Mouse (Mus musculus) liver, embryonic 14.5 days (tissue): Measurements from ENCODE around the gene Cep152.

ENCODE experiments used
- CTCF ChIP-seq: IDR thresholded peaks from 2 replicates; pipeline ENCODE4 v1.5.1; 2016; ENCODE audit warnings: antibody characterized with exemption, low read depth, control low read depth
- EP300 ChIP-seq: IDR thresholded peaks from 2 replicates; pipeline ENCODE4 v1.6.1; 2016; ENCODE audit warnings: antibody characterized with exemption, low read depth

DNA sequence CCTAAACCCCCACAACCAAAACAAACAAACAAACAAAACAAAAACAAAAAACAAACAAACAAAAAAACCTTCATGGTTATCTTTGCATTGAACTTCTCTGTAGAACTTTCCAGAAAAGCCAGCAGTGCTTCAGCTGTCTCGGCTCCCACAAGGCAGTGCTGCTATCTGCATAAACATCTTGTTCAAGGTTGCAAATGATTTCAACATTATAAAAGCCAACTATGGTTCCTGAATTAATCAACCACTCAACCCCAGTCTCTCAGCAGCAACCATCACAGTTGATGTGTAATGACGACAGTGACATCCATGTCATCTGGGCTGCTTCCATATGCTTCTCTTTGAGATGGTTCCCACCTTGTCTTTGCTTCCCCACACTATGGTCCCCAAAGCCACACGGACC lies 85.3 kb downstream of the Cep152 start:
- TF ChIP-seq CTCF (no peak), EP300 (no peak)
